Mouse (Mus musculus): ENCODE measurements around the gene Kpna1.

The Kpna1 gene

DNA sequence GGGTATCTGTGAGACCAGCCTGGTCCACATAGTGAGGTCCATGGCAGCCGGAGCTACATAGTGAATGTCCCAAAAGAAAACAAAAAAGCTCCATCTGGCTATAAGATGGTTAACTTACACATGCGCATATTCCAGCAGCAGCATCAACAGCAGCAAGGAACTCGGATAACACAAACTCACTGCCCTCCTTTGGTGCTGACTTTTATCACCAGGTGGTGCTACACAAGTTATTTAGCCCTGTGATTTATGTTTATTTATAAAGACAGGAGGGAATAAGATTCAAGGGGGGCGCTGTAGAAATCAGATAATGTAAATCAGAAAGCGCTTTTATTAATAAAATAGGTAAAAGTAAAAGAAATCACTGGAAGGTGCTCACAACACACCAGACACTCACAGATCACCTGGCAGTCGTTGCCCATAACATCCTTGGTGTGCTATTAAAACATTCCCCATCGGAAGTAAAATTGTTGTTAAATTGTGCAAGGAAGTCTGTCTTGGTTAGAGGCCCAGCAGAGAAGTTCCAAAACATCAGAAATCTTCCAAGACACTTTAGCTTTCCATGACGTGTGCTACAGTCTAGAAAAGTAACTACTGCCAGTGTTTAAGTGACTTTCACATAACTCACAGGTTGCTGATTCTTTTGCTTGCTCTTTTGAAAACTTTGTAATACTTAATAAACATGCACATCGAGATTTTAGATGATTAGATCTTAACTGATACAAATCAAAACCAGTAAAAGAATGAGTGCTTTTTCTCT lies 91.4 kb downstream of the Kpna1 start:
- no peak for DNase-seq (ENCODE audit: low spot score in 2 of 2)

DNA sequence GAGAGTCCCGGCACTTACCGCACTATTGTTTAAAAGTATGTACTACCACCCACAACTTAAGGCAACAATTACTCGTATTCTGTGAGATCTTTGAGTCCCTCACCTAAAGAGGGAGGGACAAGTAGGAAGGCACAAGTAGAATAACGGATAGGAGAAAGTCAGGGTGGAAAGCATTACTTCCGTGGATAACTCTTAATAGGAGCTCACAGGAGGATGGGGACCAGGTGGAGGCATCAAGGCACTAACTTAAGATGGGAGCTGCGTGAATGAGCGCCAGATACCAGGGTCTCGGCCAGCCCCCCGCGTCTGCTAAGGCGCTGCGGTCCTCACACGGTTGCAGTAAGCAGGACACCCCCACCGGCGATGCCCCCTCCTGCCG lies 92.5 kb downstream of the Kpna1 start:
- no peak for DNase-seq (ENCODE audit: low spot score in 2 of 2)

DNA sequence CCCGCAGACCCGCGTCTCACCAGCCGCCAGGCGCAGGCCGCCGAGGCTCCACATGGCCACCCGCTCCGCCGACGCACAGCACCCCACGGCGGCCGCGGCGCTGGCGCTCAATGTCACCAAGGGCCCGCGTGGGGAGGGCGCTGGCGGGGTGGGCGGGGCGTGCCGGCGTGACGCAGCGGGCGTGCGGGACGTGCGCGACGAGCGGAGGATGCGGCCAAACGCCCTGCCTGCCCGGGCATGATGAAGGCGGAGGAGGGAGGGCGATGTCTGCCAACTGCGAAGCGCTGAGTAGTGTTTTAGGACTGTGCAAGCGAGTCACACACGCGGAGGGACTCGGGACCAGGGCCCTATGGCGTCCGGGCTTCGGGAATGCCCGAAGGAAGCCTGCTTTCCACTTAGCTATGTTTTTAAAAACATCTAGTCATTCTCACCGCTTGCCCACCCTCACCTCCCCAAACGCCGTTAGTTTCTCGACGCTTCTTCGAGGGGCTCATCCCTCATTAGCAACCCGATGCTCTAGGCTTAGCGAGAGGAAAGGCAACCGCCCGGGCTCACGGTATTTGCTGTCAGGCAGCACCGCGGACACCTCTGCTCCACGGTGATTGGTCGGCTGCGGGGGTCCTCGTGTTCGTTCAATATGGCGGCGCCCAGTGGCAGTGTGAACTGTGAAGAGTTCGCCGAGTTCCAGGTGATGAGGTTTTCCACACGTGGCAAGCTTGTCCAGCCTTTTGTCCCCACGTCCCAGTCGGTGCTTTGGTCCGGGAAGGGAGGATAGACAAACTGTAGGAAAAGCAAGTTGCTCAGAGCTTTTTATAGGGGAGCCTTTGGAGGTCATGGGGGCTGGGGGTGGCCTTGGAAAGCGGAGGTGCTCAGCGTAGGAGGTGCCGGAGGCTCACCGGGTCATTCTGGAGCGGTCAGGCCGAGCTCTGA lies 93.2 kb downstream of the Kpna1 start, which contains the start of the genes Fam162a and Ccdc58:
Gene Fam162a (minus strand): TSS at position 145 of the 930 bp plus-strand sequence.
Gene Ccdc58 (plus strand): TSS at position 236 of the 930 bp plus-strand sequence.
- DNase-seq (ENCODE audit: low spot score in 2 of 2): peak; percentile 87 to 94

DNA sequence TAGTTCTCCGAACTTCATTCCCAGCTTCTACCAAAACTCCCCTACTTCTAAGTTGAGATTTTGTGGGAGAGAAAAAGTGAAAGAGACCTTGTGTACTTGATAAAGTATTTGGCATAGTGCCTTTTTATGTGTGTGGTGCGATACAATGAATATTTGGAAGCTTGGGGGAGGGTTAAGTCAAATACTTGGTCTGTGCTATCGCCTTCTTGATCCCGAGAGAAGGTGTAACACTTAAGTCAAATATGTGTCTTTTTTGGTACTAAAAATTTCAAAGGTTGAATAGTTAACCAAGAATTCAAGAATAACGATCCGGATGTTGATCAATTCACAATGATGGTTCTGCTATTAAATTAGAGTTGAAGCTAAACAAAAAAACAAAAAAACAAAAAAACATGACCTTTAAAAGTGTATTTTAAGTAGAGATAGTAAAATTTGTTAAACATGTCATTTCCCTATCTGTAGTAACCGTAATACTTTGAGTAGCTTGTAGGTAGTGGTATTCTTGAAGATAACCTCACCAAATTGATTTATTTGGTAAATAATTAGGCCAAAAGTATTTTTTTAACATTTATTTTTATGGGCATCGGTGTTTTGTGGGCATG lies 94.0 kb downstream of the Kpna1 start:
- no peak for DNase-seq (ENCODE audit: low spot score in 2 of 2)

DNA sequence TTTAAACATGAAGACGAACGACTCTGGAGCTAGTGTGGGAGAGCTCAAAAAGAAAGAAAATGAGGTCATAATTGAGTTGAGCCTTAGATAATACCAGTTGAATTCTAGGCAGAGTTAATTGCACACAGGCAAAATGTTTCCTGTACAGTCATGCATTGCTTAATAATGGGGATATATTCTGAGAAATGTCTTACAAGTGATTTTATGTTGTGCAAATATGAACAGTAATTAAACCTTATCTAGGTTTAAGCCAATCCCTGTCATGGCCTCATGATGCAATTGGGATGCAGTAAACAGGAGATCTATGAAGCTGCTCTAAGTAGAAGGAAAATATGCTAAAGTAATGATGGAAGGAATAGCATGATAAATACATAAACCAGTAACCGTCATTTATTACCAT lies 96.2 kb downstream of the Kpna1 start:
- DNase-seq (ENCODE audit: low spot score in 2 of 2): no peak

DNA sequence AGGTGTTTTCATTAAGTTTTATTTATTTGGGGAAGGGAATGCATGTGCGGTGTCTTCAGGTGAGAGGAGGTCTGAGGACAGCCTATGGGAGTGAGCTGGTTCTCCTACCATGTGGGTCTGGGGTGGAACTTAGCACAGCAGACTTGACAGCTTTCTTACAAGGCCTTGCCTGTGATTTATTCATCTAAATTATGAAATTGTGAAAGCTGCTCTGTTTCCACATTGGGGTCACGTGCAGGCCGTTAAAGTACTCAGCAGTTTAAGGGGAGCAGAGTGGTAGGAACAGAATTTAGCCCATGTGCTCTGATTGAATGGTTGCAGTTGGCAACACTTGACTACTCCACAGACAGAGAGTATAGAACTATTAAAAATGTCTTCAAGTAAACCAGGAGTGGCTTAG lies 101.4 kb downstream of the Kpna1 start:
- DNase-seq (ENCODE audit: low spot score in 2 of 2): no peak
